Mouse (Mus musculus) MEL (cell line): ENCODE results near the gene Slc7a5. TPM values are rescaled to one million over a fixed set of nuclear protein-coding genes. Genes with fewer than 3 reads are reported as not detected.

Experiments
- DNase-seq: peaks from one replicate; pipeline ENCODE4 v3.0.0; 2011; ENCODE audit warnings: low read depth, low spot score
- H3K27ac ChIP-seq: 2 replicates; pipeline ENCODE4 v1.5.1; 2012; ENCODE audit warnings: low read depth, mild to moderate bottlenecking, control low read depth, low read length, moderate library complexity; ENCODE audit not compliant: control insufficient read depth
- H3K27me3 ChIP-seq, 2 experiments: fragments of 150-350 bp in 1 of 2; sonication (generic) in 1 of 2; 2 replicates each; pipeline ENCODE4 v1.6.1; 2012; ENCODE audit warnings: low read length in 2 of 2, mild to moderate bottlenecking in 2 of 2, improper control_type of control experiment in 1 of 2, moderate library complexity in 1 of 2; ENCODE audit not compliant: insufficient read depth in 2 of 2, control insufficient read depth in 1 of 2
- H3K36me3 ChIP-seq, 2 experiments: 2 replicates each; pipeline ENCODE4 v1.6.1; 2012 to 2014; ENCODE audit warnings: low read length in 2 of 2, improper control_type of control experiment in 1 of 2, inconsistent platforms in 1 of 2, mild to moderate bottlenecking in 1 of 2; ENCODE audit not compliant: insufficient read depth in 2 of 2, control insufficient read depth in 1 of 2
- H3K4me1 ChIP-seq, 2 experiments: fragments of 150-350 bp in 1 of 2; sonication (generic) in 1 of 2; 2 replicates each; pipeline ENCODE4 v1.6.1; 2012; ENCODE audit warnings: low read length in 2 of 2, improper control_type of control experiment in 1 of 2, mild to moderate bottlenecking in 1 of 2; ENCODE audit not compliant: insufficient read depth in 2 of 2, control insufficient read depth in 1 of 2
- H3K4me3 ChIP-seq, 2 experiments: fragments of 150-350 bp in 1 of 2; sonication (generic) in 1 of 2; 2 replicates each; pipeline ENCODE4 v1.5.1; 2012; ENCODE audit warnings: low read depth in 2 of 2, low read length in 2 of 2, mild to moderate bottlenecking in 2 of 2, moderate library complexity in 2 of 2, control low read depth in 1 of 2, improper control_type of control experiment in 1 of 2; ENCODE audit not compliant: control insufficient read depth in 1 of 2, insufficient read depth in 1 of 2
- H3K79me2 ChIP-seq: 2 replicates; pipeline ENCODE4 v1.6.1; 2012; ENCODE audit warnings: mild to moderate bottlenecking, low read length, moderate library complexity; ENCODE audit not compliant: control insufficient read depth, poor library complexity, insufficient read depth
- H3K9ac ChIP-seq: 2 replicates; pipeline ENCODE4 v1.6.1; 2012; ENCODE audit warnings: low read depth, mild to moderate bottlenecking, control low read depth, low read length, moderate library complexity; ENCODE audit not compliant: control insufficient read depth, poor library complexity, severe bottlenecking
- H3K9me3 ChIP-seq: fragments of 150-350 bp; sonication (generic); replicated peaks from 2 replicates; pipeline ENCODE4 v1.6.1; 2012; ENCODE audit warnings: mild to moderate bottlenecking, low read length, improper control_type of control experiment, moderate library complexity; ENCODE audit not compliant: insufficient read depth
- CHD1 ChIP-seq: IDR thresholded peaks from 2 replicates; pipeline ENCODE4 v1.6.1; 2012; ENCODE audit warnings: low read depth, mild to moderate bottlenecking, inconsistent platforms, low read length, improper control_type of control experiment
- E2F4 ChIP-seq: IDR thresholded peaks from 2 replicates; pipeline ENCODE4 v1.6.1; 2011; ENCODE audit warnings: low read depth, low read length, improper control_type of control experiment, borderline replicate concordance
- ELF1 ChIP-seq: IDR thresholded peaks from 2 replicates; pipeline ENCODE4 v1.6.1; 2014; ENCODE audit warnings: low read depth, mild to moderate bottlenecking, inconsistent platforms, low read length, improper control_type of control experiment, moderate library complexity
- HCFC1 ChIP-seq: IDR thresholded peaks from 2 replicates; pipeline ENCODE4 v1.6.1; 2012; ENCODE audit warnings: low read depth, mild to moderate bottlenecking, inconsistent platforms, low read length, improper control_type of control experiment, moderate library complexity
- JUND ChIP-seq: IDR thresholded peaks from 2 replicates; pipeline ENCODE4 v1.6.1; 2011; ENCODE audit warnings: low read depth, mild to moderate bottlenecking, improper control_type of control experiment, low read length
- MEF2A ChIP-seq: IDR thresholded peaks from 2 replicates; pipeline ENCODE4 v1.6.1; 2014; ENCODE audit warnings: low read depth, mild to moderate bottlenecking, inconsistent platforms, low read length, improper control_type of control experiment; ENCODE audit not compliant: poor library complexity, insufficient replicate concordance, severe bottlenecking; ENCODE audit errors: extremely low read depth
- MYB ChIP-seq: IDR thresholded peaks from 2 replicates; pipeline ENCODE4 v1.6.1; 2011; ENCODE audit warnings: mild to moderate bottlenecking, low read depth, low read length, improper control_type of control experiment
- NELFE ChIP-seq: IDR thresholded peaks from 2 replicates; pipeline ENCODE4 v1.6.1; 2011; ENCODE audit warnings: low read depth, low read length, improper control_type of control experiment
- POLR2AphosphoS2 ChIP-seq: IDR thresholded peaks from 2 replicates; pipeline ENCODE4 v1.6.1; 2011; ENCODE audit warnings: low read length, improper control_type of control experiment
- RAD21 ChIP-seq: IDR thresholded peaks from 2 replicates; pipeline ENCODE4 v1.6.1; 2011; ENCODE audit warnings: mild to moderate bottlenecking, low read depth, low read length, improper control_type of control experiment
- RCOR1 ChIP-seq: IDR thresholded peaks from 2 replicates; pipeline ENCODE4 v1.6.1; 2012; ENCODE audit warnings: low read depth, mild to moderate bottlenecking, inconsistent platforms, low read length, improper control_type of control experiment
- SIN3A ChIP-seq: IDR thresholded peaks from 2 replicates; pipeline ENCODE4 v1.6.1; 2012; ENCODE audit warnings: low read length, improper control_type of control experiment, inconsistent platforms
- TAL1 ChIP-seq: IDR thresholded peaks from 2 replicates; pipeline ENCODE4 v1.6.1; 2012; ENCODE audit warnings: mild to moderate bottlenecking, inconsistent platforms, low read length, moderate library complexity, mixed read lengths
- TBP ChIP-seq: IDR thresholded peaks from 2 replicates; pipeline ENCODE4 v1.8.0; 2011; ENCODE audit warnings: low read depth, low read length, improper control_type of control experiment
- TCF12 ChIP-seq: IDR thresholded peaks from 2 replicates; pipeline ENCODE4 v1.6.1; 2014; ENCODE audit warnings: low read depth, mild to moderate bottlenecking, inconsistent platforms, low read length, improper control_type of control experiment, moderate library complexity
- USF2 ChIP-seq, 2 experiments: IDR thresholded peaks; 2 replicates each; pipeline ENCODE4 v1.6.1; 2011 to 2012; ENCODE audit warnings: improper control_type of control experiment in 2 of 2, low read length in 2 of 2, borderline replicate concordance in 1 of 2, inconsistent platforms in 1 of 2, low read depth in 1 of 2, mild to moderate bottlenecking in 1 of 2; ENCODE audit not compliant: insufficient read depth in 1 of 2
- ZKSCAN1 ChIP-seq: IDR thresholded peaks from 2 replicates; pipeline ENCODE4 v1.6.1; 2012; ENCODE audit warnings: low read depth, mild to moderate bottlenecking, inconsistent platforms, low read length, improper control_type of control experiment, moderate library complexity
- ZMIZ1 ChIP-seq: IDR thresholded peaks from 2 replicates; pipeline ENCODE4 v1.6.1; 2012; ENCODE audit warnings: low read depth, mild to moderate bottlenecking, inconsistent platforms, low read length, improper control_type of control experiment, moderate library complexity
- ZNF384 ChIP-seq: IDR thresholded peaks from 2 replicates; pipeline ENCODE4 v1.6.1; 2012; ENCODE audit warnings: low read depth, mild to moderate bottlenecking, inconsistent platforms, low read length, improper control_type of control experiment
- polyA plus RNA-seq, 2 experiments: library from polyadenylated mRNA; stranded (reverse) in 1 of 2; unstranded in 1 of 2; fragments of >175 nt in 1 of 2; fragments of >200 nt in 1 of 2; gene quantifications; 2 replicates each; pipeline versions ENCODE4 v1.2.1 to v1.2.4; 2012; ENCODE audit warnings: low replicate concordance in 2 of 2, low read depth in 1 of 2; ENCODE audit not compliant: insufficient read length in 2 of 2, insufficient read depth in 1 of 2, missing spikeins in 1 of 2
- total RNA-seq: library from RNA; depleted of rRNA; stranded (reverse); fragments of 300-350 nt; gene quantifications from 2 replicates; pipeline ENCODE4 v1.2.3, GENCODE M21; 2012

Gene Slc7a5
- total and polyA plus RNA-seq, 3 experiments, result 55.0 to 263 (median 108) TPM

GRCm38 (mm10) chr8:121913378-121913777, 5.9 kb upstream of the Slc7a5 start:
- H3K9me3 ChIP-seq, result no peaks in the 10 kb centered on the region
- DNase-seq, result no peak
- no peak overlapping the region for H3K4me3 ChIP-seq
- no peak overlapping the region for H3K27ac ChIP-seq
- H3K4me1 ChIP-seq, result peaks cover 8 to 15% of the 10 kb centered on the region in 2 experiments
- no peak for TF ChIP-seq ZNF384
- TF ChIP-seq MEF2A, result no peak
- no peak for TF ChIP-seq JUND
- no peak for TF ChIP-seq ELF1
- no peak for TF ChIP-seq MYB
- no peak for TF ChIP-seq POLR2AphosphoS2
- TF ChIP-seq ZKSCAN1, result no peak
- no peak for TF ChIP-seq TCF12
- no peak overlapping the region for H3K9ac ChIP-seq
- H3K36me3 ChIP-seq, result peaks cover 0 to 9% of the 10 kb centered on the region in 2 experiments; a peak in 2 of 4 replicates
- H3K27me3 ChIP-seq, result no peaks in the 10 kb centered on the region
- no peaks in the 10 kb centered on the region; the same call in 1 of the 2 replicates for H3K79me2 ChIP-seq

- TF ChIP-seq RAD21, result no peak
- no peak for TF ChIP-seq HCFC1
- TF ChIP-seq NELFE, result no peak
- DNase-seq, result peak; percentile 14
- H3K9ac ChIP-seq, result no peak overlapping the region
- H3K27ac ChIP-seq, result no peak overlapping the region
- H3K79me2 ChIP-seq, result no peaks in the 10 kb centered on the region; the same call in 1 of the 2 replicates
- peaks cover 8 to 15% of the 10 kb centered on the region in 2 experiments for H3K4me1 ChIP-seq
- peaks cover 0 to 9% of the 10 kb centered on the region in 2 experiments; a peak in 2 of 4 replicates for H3K36me3 ChIP-seq
- H3K9me3 ChIP-seq, result no peaks in the 10 kb centered on the region
- H3K4me3 ChIP-seq, result no peak overlapping the region
- H3K27me3 ChIP-seq, result no peaks in the 10 kb centered on the region
Observed at GRCm38 (mm10) chr8:121912831-121913230, 5.3 kb upstream of the Slc7a5 start.

- no peak for DNase-seq
- Histone ChIP-seq H3K9ac (no peak overlapping the region), H3K9me3 (no peaks in the 10 kb centered on the region), H3K27me3 (no peaks in the 10 kb centered on the region), H3K36me3 (peaks cover 0 to 9% of the 10 kb centered on the region in 2 experiments; a peak in 2 of 4 replicates), H3K79me2 (peaks cover 4% of the 10 kb centered on the region), H3K4me3 (no peak overlapping the region), H3K4me1 (peaks cover 8 to 15% of the 10 kb centered on the region in 2 experiments), H3K27ac (no peak overlapping the region)
- TF ChIP-seq SIN3A (no peak), TBP (no peak), USF2 (IDR thresholded peaks at IDR 0.05; ENCODE audit: borderline replicate concordance in 1 of 2, insufficient read depth in 1 of 2, low read depth in 1 of 2, low read length in 2 of 2) (no peak), ZKSCAN1 (no peak), CHD1 (no peak), E2F4 (no peak), TAL1 (no peak), ZMIZ1 (no peak), RCOR1 (no peak)
Observed at GRCm38 (mm10) chr8:121911987-121912386, 4.5 kb upstream of the Slc7a5 start.
